Mouse (Mus musculus): ENCODE data around the gene Rcc2. TPM values are rescaled to one million over a fixed set of nuclear protein-coding genes. Genes with fewer than 3 reads are reported as not detected.

The Rcc2 gene
- polyA plus RNA-seq, 1 experiment from 2014 or later, result 36.1 TPM

- Histone ChIP-seq H3K4me1 (no peaks in the 10 kb centered on the region), H3K9ac (replicated peaks) (no peak overlapping the region), H3K4me2 (replicated peaks) (no peak overlapping the region), H3K27me3 (no peaks in the 10 kb centered on the region), H3K27ac (replicated peaks) (no peak overlapping the region), H3K36me3 (no peaks in the 10 kb centered on the region), H3K9me3 (no peaks in the 10 kb centered on the region), H3K4me3 (no peak overlapping the region)
- no peak for ATAC-seq (replicated peaks)
- 83% methylated on average over 16 of the region's 16 CpGs for WGBS
Measured at GRCm38 (mm10) chr4:140689873-140690655, 10.3 kb upstream of the Rcc2 start.

- H3K4me1 ChIP-seq, result no peaks in the 10 kb centered on the region
- H3K27me3 ChIP-seq, result no peaks in the 10 kb centered on the region
- H3K4me3 ChIP-seq, result no peak overlapping the region
- H3K4me2 ChIP-seq (replicated peaks), result no peak overlapping the region
- H3K27ac ChIP-seq (replicated peaks), result no peak overlapping the region
- H3K9ac ChIP-seq (replicated peaks), result no peak overlapping the region
- no peaks in the 10 kb centered on the region for H3K9me3 ChIP-seq
- WGBS, result 80% methylated on average over 7 of the region's 7 CpGs
- no peaks in the 10 kb centered on the region for H3K36me3 ChIP-seq
- no peak for ATAC-seq (replicated peaks)
Measured at GRCm38 (mm10) chr4:140691481-140691880, 8.9 kb upstream of the Rcc2 start.

GRCm38 (mm10) chr4:140693513-140693912, 6.8 kb upstream of the Rcc2 start:
- no peak overlapping the region for H3K4me3 ChIP-seq
- H3K9me3 ChIP-seq, result no peaks in the 10 kb centered on the region
- no peaks in the 10 kb centered on the region for H3K4me1 ChIP-seq
- H3K4me2 ChIP-seq (replicated peaks), result no peak overlapping the region
- H3K27me3 ChIP-seq, result peaks cover 2% of the 10 kb centered on the region
- H3K9ac ChIP-seq (replicated peaks), result no peak overlapping the region
- ATAC-seq (replicated peaks), result no peak
- 91% methylated on average over 4 of the region's 4 CpGs for WGBS
- H3K36me3 ChIP-seq, result no peaks in the 10 kb centered on the region
- no peak overlapping the region for H3K27ac ChIP-seq (replicated peaks)

- Histone ChIP-seq H3K27me3 (peaks cover 13% of the 10 kb centered on the region), H3K36me3 (no peaks in the 10 kb centered on the region), H3K4me2 (replicated peaks) (no peak overlapping the region), H3K4me3 (no peak overlapping the region), H3K9ac (replicated peaks) (no peak overlapping the region), H3K9me3 (no peaks in the 10 kb centered on the region), H3K27ac (replicated peaks) (no peak overlapping the region), H3K4me1 (peaks cover 3% of the 10 kb centered on the region; the same call in 1 of the 2 replicates)
- no peak for ATAC-seq (replicated peaks)
- WGBS, result 16% methylated on average over 1 of the region's 1 CpGs
Measured at GRCm38 (mm10) chr4:140694551-140695060, 5.7 kb upstream of the Rcc2 start.

- Histone ChIP-seq H3K9ac (replicated peaks) (no peak overlapping the region), H3K4me2 (replicated peaks) (no peak overlapping the region), H3K36me3 (no peaks in the 10 kb centered on the region), H3K9me3 (no peaks in the 10 kb centered on the region), H3K27ac (replicated peaks) (no peak overlapping the region), H3K4me1 (peaks cover 9% of the 10 kb centered on the region), H3K4me3 (no peak overlapping the region), H3K27me3 (peaks cover 13% of the 10 kb centered on the region)
- WGBS, result 62% methylated on average over 7 of the region's 7 CpGs
- ATAC-seq (replicated peaks), result no peak
Measured at GRCm38 (mm10) chr4:140695146-140695545, 5.2 kb upstream of the Rcc2 start.

GRCm38 (mm10) chr4:140695675-140696585, 4.4 kb upstream of the Rcc2 start:
- H3K9me3 ChIP-seq, result no peaks in the 10 kb centered on the region
- no peak overlapping the region for H3K27ac ChIP-seq (replicated peaks)
- H3K4me2 ChIP-seq (replicated peaks), result no peak overlapping the region
- no peak for ATAC-seq (replicated peaks)
- peaks cover 16% of the 10 kb centered on the region for H3K4me1 ChIP-seq
- WGBS, result 84% methylated on average over 14 of the region's 14 CpGs
- peaks cover 15% of the 10 kb centered on the region for H3K27me3 ChIP-seq
- no peaks in the 10 kb centered on the region for H3K36me3 ChIP-seq
- no peak overlapping the region for H3K4me3 ChIP-seq
- no peak overlapping the region for H3K9ac ChIP-seq (replicated peaks)

GRCm38 (mm10) chr4:140699441-140700127, 757 bp upstream of the Rcc2 start:
- no peaks in the 10 kb centered on the region for H3K9me3 ChIP-seq
- peaks cover 16% of the 10 kb centered on the region for H3K27me3 ChIP-seq
- H3K4me3 ChIP-seq, result peak overlapping the region; percentile 26
- ATAC-seq (replicated peaks), result no peak
- H3K4me1 ChIP-seq, result peaks cover 37% of the 10 kb centered on the region
- 4% methylated on average over 29 of the region's 29 CpGs for WGBS
- peak overlapping the region; percentile 46 for H3K4me2 ChIP-seq (replicated peaks)
- peak overlapping the region; percentile 19; the same call in 1 of the 2 replicates for H3K9ac ChIP-seq (replicated peaks)
- no peaks in the 10 kb centered on the region for H3K36me3 ChIP-seq
- H3K27ac ChIP-seq (replicated peaks), result no peak overlapping the region

- Histone ChIP-seq H3K4me3 (peak overlapping the region; percentile 69), H3K36me3 (peaks cover under 1% of the 10 kb centered on the region; the same call in 1 of the 2 replicates), H3K9me3 (no peaks in the 10 kb centered on the region), H3K4me2 (replicated peaks) (peak overlapping the region; percentile 89), H3K9ac (replicated peaks) (peak overlapping the region; percentile 78), H3K4me1 (peaks cover 48% of the 10 kb centered on the region), H3K27ac (replicated peaks) (peak overlapping the region; percentile 90), H3K27me3 (peaks cover 16% of the 10 kb centered on the region)
- WGBS, result under 1% methylated on average over 59 of the region's 61 CpGs
- peak; percentile 74 for ATAC-seq (replicated peaks)
Measured at GRCm38 (mm10) chr4:140701049-140701715, 841 bp downstream of the Rcc2 start.

- ATAC-seq (replicated peaks), result peak; percentile 12; the same call in 1 of the 2 replicates
- H3K4me1 ChIP-seq, result peaks cover 48% of the 10 kb centered on the region
- peak overlapping the region; percentile 69 for H3K4me3 ChIP-seq
- H3K36me3 ChIP-seq, result peaks cover 3% of the 10 kb centered on the region; the same call in 1 of the 2 replicates
- peaks cover 16% of the 10 kb centered on the region for H3K27me3 ChIP-seq
- no peaks in the 10 kb centered on the region for H3K9me3 ChIP-seq
- peak overlapping the region; percentile 78 for H3K9ac ChIP-seq (replicated peaks)
- H3K27ac ChIP-seq (replicated peaks), result peak overlapping the region; percentile 90
- peak overlapping the region; percentile 89 for H3K4me2 ChIP-seq (replicated peaks)
- under 1% methylated on average over 53 of the region's 107 CpGs for WGBS
Measured at GRCm38 (mm10) chr4:140701716-140702561, 1.6 kb downstream of the Rcc2 start.

GRCm38 (mm10) chr4:140702611-140703327, 2.4 kb downstream of the Rcc2 start:
- Histone ChIP-seq H3K27ac (replicated peaks) (peak overlapping the region; percentile 90), H3K36me3 (peaks cover 3% of the 10 kb centered on the region; the same call in 1 of the 2 replicates), H3K4me1 (peaks cover 56% of the 10 kb centered on the region), H3K4me2 (replicated peaks) (peak overlapping the region; percentile 89), H3K9ac (replicated peaks) (peak overlapping the region; percentile 78), H3K4me3 (peak overlapping the region; percentile 69), H3K9me3 (no peaks in the 10 kb centered on the region), H3K27me3 (peaks cover 16% of the 10 kb centered on the region)
- WGBS, result under 1% methylated on average over 34 of the region's 68 CpGs
- ATAC-seq (replicated peaks), result peak; percentile 74

Data from forebrain, embryonic 15.5 days (tissue).